Mouse (Mus musculus) G1E-ER4 (cell line): ENCODE data around the gene Tmprss9. TPM values are rescaled to one million over a fixed set of nuclear protein-coding genes. Genes with fewer than 3 reads are reported as not detected.

Experiments
- GATA1 ChIP-seq: IDR thresholded peaks from one replicate; pipeline ENCODE4 v1.8.0; 2012; ENCODE audit warnings: low read length, inconsistent platforms
- polyA plus RNA-seq: library from polyadenylated mRNA; stranded (reverse); fragments of >175 nt; gene quantifications from 2 replicates; pipeline ENCODE4 v1.2.3, GENCODE M21; 2012

Gene Tmprss9
- polyA plus RNA-seq, 1 experiment, result 0.02 TPM

DNA sequence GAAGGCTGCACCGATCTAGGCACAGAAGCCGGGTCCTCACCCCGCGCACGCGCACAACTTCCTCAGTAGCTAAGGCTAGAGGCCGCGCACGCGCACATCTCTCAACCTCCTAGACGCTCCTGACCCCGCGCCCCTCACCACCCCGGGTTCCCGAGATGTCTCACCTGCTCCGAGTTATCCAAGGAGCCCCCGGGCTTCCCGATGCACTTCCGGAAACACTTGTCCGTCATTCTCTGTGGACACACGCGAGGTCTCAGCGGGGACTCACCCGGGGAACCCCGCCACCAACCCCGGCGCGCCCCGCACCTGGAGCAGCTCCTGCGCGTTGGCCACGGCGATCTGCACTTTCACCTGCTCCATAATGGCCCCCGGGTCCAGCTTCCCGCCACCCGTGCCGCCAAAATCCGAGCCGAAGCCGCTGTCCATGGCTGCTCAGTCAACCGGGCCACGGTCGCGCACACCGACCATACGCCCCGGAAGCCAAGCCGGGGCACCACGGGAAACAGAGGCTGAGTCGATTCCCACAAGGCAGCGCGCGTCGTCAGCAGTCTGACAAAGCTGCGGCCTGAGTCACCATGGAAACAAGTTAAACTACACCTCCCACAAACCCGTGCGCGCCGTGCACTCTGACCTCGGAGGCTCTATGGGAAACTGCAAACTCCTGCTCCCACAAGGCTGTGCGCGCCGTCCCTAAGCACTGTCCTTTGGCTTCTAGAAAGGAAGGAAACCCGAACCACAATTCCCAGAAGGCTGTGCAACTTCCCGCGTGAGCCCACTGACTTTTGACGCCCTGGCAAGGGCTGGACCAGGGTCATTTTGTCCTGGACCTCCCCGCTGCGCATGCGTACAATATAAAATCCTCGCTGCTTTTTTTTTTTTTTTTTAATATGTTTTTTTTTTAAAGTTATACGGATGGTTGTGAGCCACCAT is 28.9 kb downstream of the Tmprss9 start, which contains the start of gene Timm13:
Gene Timm13 (minus strand): TSS at position 652 of the 930 bp plus-strand sequence.
- no peak for TF ChIP-seq GATA1

DNA sequence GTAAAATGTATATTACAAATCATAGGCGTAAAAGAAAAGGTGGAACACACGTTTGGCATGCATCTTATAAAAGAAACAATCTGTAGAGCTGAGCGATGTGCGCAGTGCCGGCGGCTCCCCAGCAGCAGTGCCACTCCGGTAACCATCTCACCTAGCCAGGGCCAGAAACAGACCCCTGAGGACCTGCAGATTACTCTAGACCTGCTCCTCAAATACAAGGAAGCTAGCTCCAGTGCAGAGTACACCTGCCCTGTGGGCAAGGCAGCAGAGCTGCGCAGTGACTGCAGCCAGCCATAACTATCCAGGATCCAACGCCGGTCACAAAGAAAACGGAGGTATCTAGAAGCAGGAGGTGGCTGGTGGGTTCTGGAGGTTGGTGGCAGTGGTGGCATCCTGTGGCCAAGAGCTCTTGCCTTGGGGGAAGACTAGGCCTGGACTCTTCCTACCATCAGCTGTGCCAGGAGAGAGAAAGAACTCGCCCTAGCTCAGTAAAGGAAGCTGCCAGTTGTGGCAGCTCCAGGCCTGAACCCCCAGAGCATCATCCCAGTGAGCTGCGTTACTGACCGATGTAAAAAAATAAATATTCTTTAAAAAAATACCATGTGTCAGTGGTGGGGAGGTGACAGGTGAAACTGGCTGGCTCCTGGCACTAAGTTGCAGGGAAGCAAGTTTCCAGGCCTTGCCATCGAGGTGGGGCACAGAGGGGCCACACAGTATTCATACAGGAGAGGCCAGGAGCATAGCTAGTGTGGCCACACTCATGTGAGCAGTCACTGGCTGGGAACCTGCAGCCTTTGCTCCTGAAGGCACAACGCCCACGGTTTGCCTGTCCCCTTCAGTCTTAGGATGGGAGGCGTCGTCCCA is 30.0 kb downstream of the Tmprss9 start:
- TF ChIP-seq GATA1, result no peak

DNA sequence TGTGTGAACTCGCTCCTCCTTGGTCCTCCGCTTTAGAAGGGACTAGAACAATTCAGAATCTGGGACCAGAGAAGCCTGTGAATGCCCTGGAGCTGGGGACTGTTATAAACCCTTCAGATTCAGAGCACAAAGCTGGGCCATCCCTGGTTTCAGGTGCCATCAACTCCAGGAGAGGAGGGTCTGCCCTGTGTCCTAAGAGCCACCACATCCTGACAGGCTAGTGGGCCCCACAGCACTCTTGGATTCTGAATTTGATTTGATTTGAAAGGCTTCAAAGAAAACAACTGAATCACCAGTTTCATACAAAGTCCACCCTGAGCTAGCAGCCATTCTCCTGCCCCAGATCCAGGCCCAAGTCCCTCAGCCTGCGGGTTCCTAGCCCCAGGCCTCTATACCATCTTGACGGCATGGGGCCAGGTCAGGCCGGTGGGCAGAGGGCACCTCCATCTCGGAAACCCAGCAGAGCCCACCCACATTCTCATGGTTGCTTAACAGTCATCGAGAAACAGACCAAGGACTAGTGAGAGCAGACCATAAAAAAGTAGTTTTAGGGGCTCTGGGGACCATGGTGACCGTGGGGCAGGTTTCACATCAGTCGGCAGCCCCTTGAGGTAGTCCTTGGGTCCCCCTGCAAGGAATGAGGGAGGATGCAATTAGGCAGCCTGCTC is 30.8 kb downstream of the Tmprss9 start:
- no peak for TF ChIP-seq GATA1

DNA sequence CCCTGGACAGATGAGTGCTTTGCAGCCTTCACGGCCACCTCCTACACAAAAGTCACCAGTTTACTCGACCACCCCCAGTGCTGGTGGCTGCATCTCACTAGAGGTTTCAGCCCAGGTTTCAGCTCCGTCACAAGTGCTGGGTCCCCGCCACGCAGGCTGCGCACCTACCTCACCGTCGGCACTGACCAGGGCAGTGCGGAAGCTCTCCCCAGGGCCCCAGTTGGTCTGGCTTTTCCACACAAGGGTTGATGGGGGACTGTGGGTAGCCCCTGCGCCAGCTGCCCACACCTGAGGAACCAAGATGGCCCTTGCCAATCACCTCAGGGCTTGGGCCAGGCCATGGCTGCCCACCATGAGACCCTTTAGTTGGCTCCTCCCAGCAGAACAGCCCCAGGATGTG is 31.6 kb downstream of the Tmprss9 start:
- no peak for TF ChIP-seq GATA1

DNA sequence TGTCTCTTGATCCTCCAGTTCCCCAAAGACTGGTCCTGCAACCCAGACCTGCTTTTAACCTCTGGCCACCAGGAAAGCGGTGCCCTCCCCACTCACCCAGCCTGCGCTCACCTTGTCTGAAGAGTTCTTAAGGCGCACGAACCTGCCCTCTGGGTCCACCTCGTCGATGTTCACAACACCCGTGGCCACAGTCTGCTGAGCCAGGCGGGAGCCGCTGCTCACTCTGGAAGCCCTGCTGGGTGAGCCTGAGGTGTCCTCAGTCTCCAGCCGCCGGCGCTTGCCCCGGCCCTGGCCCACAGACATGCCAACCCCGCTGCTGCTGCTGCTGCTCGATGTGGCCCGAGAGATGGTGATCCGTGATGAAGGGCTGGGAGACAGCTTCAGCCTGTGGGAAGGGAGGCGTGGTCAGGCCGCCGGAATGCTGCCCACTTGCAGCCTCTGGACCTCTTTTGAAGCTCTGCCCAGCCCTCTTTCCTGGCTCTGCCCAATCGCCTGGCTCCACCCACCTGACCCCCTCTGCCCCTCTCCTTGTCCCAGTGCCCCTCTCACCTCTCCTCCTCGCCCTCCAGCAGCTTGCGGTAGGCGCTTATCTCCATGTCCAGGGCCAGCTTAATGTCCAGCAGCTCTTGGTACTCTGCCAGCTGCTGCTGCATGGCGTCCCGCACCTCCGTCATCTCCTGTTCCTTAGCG is 32.5 kb downstream of the Tmprss9 start:
- no peak for TF ChIP-seq GATA1

DNA sequence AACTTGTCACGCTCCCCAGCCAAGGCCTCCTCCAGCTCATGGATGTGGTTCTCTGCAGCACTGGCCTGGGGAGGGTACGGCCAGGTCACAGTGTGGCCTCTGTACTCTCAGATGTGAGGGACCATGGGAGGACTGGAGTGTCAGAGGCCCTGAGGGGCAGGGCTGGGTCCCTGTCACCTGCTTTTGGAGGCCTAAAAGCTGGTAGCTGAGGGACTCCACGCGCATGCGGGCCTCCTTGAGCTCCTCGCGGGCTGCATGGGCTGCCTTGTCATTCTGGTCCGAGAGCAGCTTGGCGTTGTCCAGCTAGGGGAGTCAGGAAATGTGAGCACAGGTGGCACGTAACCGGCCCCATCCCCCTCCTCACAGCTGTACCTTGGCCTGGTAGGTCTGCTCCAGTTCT is 33.1 kb downstream of the Tmprss9 start:
- TF ChIP-seq GATA1, result no peak

DNA sequence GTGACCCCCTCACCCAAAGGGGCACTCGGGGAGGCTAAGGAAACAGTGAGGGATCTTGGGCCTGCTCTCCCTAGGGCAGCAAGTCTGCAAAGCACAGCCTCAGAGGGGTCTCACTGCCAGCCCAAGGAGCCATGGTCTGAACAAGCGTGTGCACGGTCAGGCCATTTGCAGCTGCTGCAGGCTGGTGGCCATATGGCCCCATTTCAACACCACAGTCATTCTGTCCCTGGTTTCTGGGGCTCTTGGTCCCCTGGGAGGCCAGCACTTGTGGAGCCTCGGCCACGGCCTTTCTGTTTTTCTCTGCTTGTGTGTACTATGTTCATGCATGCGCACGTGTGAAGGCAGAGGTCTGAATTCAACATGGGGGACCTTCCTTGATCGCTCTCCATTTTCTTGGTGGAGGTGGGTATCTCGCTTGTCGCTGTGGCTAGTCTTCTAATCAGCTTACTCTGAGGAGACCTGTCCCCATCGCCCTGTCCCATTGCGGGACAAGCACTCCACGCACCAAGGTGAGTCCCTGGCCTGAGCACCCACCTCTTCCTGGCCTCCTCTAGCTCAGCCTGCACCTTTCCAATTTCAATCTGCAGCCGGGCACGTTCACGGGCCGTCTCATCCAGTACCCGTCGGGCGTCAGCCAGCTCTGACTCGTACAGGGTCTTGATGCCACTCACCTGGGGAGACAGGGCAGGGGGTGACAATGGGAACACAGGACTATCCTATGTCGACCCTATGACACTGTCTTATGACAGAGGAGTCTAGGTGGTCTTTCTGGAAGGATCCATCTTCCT is 37.9 kb downstream of the Tmprss9 start:
- TF ChIP-seq GATA1, result no peak

DNA sequence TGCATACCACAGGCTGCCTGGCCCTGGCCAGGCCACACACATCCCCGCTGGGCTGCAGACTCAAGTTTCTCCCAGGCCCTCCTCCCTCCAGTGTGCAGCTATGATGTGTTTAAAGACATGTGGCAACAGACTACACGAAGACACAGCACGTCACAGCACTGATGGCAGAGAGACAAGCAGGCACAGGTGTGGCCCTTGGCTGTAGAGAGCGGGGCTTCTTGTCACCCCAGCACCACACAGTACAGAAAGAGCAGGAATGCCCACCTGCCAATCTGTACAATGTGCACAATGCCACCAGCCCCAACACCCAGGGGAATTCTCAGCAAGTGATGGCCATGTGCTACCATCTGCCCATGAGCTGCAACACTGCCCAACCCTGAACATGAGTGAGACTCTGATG is 39.7 kb downstream of the Tmprss9 start:
- no peak for TF ChIP-seq GATA1

DNA sequence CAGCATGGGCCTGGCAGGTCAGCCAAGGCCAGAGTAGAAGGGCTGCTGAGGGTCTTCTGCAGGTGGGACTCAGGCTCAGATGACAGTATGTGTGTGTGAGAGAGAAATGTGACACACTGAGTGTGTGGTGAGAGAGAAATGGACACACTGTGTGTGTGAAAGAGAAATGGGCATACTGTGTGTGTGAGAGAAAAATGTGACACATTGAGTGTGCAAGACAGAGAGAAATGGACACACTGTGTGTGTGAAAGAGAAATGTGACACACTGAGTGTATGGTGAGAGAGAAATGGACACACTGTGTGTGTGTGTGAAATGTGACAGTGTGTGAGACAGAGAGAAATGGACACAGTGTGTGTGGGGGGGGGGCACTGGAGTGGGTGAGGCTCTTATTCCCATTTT is 40.2 kb downstream of the Tmprss9 start:
- no peak for TF ChIP-seq GATA1

DNA sequence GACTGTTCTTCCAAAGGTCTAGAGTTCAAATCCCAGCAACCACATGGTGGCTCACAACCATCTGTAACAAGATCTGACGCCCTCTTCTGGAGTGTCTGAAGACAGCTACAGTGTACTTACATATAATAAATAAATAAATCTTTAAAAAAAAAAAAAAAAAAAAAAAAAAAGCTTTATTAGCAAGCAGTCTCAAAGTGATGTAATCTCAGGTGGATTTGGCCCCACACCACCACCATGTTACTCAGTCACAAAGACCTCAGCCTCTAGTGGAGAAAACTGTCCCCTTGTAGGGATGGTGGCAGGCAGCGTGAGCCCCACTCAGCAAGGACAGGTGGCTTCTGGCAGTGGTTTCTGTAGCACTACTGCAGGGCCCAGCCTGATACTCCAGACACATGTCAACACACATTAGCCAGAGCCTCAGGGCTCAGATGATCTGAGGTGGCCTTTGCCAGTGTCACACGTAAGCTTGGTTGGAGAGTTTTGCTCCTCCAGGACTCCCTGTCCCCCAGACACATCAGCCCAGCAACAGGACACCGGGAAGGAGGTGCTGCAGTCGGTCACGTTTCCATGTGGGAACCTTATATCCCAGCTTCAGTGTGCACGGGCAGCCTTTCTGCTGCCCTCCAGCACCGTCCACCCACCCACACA is 41.8 kb downstream of the Tmprss9 start:
- TF ChIP-seq GATA1, result no peak

DNA sequence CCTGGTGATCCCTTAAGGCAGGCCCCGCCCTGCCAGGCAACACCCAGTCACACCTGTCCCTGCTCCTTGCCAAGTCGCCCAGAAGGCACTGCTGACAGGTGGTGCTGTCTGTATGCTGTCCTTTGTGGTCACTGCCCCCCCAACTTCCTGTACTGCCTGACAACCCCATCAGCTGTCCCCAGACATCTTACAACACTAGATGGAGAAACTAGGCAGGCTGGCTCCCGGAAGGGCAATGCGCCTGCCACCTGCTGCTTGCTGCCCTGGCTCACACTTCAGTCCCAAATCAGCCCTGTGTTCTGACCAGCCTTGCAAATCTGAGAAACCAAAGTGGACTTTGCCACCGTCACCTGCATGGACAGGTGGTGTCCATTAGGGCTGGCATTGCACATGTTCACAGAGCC is 42.6 kb downstream of the Tmprss9 start:
- no peak for TF ChIP-seq GATA1

DNA sequence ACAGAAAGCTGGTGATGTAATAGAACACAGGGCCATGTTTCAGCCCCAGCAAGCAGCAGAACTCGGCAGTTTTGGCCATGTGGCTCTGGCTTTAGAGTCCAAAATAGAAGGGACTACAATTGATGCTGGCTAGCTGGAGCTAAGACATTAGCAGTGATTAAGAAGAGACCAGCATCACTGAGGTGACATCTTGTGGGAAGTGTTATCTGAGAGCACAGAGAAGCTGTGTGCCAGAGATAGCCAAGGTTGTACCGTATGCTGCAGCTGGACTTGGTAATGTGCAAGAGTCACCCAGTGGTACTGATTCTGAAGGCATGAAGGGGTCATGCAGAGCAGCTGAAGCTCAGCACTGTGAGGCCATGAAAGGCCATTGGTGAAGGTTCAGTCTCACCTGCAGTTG is 43.6 kb downstream of the Tmprss9 start:
- TF ChIP-seq GATA1, result peak; percentile 14

DNA sequence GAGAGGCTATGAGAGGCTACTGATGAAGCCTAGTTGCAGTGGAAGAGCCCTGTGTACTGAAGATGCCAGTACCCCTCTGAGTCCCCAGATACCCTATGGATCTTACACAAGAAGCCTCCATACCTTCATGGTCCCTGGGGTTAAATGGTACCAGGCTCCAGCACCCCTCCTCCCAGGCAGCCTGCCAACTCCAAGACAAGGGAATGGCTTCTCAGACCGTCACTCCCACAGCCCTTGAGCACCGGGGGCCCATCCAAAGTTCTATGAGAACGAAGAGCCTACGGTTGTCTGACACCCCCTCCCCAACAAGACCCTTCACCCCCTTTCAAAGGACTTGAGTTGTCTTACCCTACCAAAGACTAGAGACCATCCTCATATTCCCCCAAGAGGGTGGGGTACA is 44.1 kb downstream of the Tmprss9 start:
- no peak for TF ChIP-seq GATA1

DNA sequence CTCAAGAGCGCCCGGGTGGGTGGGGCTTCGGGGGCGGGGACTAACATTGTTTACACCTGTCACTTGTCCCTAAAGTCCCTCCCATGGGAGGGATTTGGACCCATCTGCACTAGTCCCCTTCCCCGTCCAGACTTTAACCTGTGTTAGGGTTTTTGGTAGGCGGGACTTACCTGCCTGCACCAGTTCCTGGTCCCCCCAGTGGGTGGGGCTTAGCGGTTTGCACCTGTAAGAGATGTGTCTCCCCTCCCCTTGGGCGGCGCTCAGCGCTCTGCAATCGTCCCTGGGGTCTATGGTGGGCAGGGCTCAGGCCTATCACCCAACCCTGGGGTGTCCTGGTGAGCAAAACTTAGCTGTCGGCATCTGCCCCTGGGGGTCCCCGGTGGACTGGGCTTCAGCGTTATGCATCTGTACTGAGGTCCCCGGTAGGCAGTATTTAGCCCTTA is 45.7 kb downstream of the Tmprss9 start:
- TF ChIP-seq GATA1, result no peak
